Mouse (Mus musculus) C2C12 (cell line): ENCODE results near the gene Arl13b. TPM values are rescaled to one million over a fixed set of nuclear protein-coding genes. Genes with fewer than 3 reads are reported as not detected.

Experiments used
- H3K27me3 ChIP-seq: one replicate; pipeline ENCODE4 v1.6.1; 2011; ENCODE audit not compliant: control insufficient read depth, insufficient read depth, insufficient read length
- H3K36me3 ChIP-seq: one replicate; pipeline ENCODE4 v1.6.1; 2011; ENCODE audit not compliant: control insufficient read depth, insufficient read depth
- H3K4me3 ChIP-seq: one replicate; pipeline ENCODE4 v1.5.1; 2011; ENCODE audit warnings: mild to moderate bottlenecking, control low read depth; ENCODE audit not compliant: poor library complexity, insufficient read depth, severe bottlenecking
- H3K79me2 ChIP-seq: one replicate; pipeline ENCODE4 v1.6.1; 2011; ENCODE audit not compliant: control insufficient read depth, insufficient read depth
- H3K79me3 ChIP-seq: one replicate; pipeline ENCODE4 v1.6.1; 2011; ENCODE audit warnings: low read depth, control low read depth
- H3ac ChIP-seq: one replicate; pipeline ENCODE3; 2011; ENCODE audit warnings: low read depth; ENCODE audit not compliant: control insufficient read depth, insufficient read length
- CEBPB ChIP-seq: IDR thresholded peaks from one replicate; pipeline ENCODE4 v1.6.1; 2011; ENCODE audit warnings: low read depth, mild to moderate bottlenecking, control low read depth, moderate library complexity
- CTCF ChIP-seq: IDR thresholded peaks from one replicate; pipeline ENCODE4 v1.5.1; 2011; ENCODE audit not compliant: control insufficient read depth, insufficient read depth, insufficient read length
- FOSL1 ChIP-seq: IDR thresholded peaks from one replicate; pipeline ENCODE4 v1.8.0; 2011; ENCODE audit warnings: mild to moderate bottlenecking, low read length; ENCODE audit not compliant: poor library complexity, insufficient read depth, severe bottlenecking
- MAX ChIP-seq: IDR thresholded peaks from one replicate; pipeline ENCODE4 v1.6.1; 2011; ENCODE audit warnings: mild to moderate bottlenecking, control low read depth
- MYOD1 ChIP-seq: IDR thresholded peaks from one replicate; pipeline ENCODE4 v1.6.1; 2011; ENCODE audit warnings: low read depth; ENCODE audit not compliant: control insufficient read depth, insufficient read length
- MYOG ChIP-seq: IDR thresholded peaks from one replicate; pipeline ENCODE4 v1.6.1; 2011; ENCODE audit not compliant: control insufficient read depth, insufficient read length; ENCODE audit errors: extremely low read depth
- USF1 ChIP-seq: IDR thresholded peaks from one replicate; pipeline ENCODE4 v1.6.1; 2011; ENCODE audit warnings: low read depth, mild to moderate bottlenecking, control low read depth, moderate library complexity
- polyA plus RNA-seq: library from polyadenylated mRNA; unstranded; fragments of >200 nt; fragmentation: generic; extraction: Trizol; gene quantifications from one replicate; pipeline ENCODE4 v1.2.1, GENCODE M21; 2012; ENCODE audit warnings: missing spikeins

Gene Arl13b
- polyA plus RNA-seq, 1 experiment: 4.4 TPM

GRCm38 (mm10) chr16:62786621-62787331, 60.1 kb downstream of the Arl13b start, which contains the start of gene Nsun3:
Gene Nsun3, minus strand, starts transcription at chr16:62786818.
- H3K79me2 ChIP-seq: peaks cover 20% of the 10 kb centered on the region
- H3K4me3 ChIP-seq: peak within 1 kb of the TSS; percentile 69
- H3K36me3 ChIP-seq: peaks cover 17% of the 10 kb centered on the region
- H3ac ChIP-seq: peak within 1 kb of the TSS; percentile 90
- peaks cover 8% of the 10 kb centered on the region for H3K79me3 ChIP-seq
- TF ChIP-seq FOSL1 (no peak), CTCF (no peak), USF1 (no peak), CEBPB (no peak), MYOG (no peak), MAX (peak; percentile 30), MYOD1 (no peak)
- no peaks in the 10 kb centered on the region for H3K27me3 ChIP-seq

DNA sequence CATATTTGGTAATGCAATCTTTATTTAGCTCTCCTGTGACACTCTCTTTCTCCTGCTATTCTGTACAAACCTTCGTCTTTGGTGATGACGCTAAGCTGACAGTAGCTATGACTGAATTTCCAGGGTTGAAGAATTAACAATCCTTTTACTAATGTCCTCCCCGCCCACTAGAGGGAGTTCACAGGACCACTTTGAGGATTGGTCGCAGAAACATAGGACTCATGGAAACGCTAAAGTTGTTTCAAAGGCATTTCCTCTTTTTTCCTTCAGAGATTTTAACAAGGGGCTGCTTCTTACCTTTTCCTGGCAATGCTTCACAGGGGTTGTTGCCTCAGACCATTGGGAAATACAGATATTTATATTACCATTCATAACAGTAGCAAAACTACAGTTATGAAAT, 64.6 kb downstream of the Arl13b start:
- Histone ChIP-seq H3K4me3 (no peak overlapping the region), H3K79me3 (peaks cover 8% of the 10 kb centered on the region), H3K79me2 (peaks cover 20% of the 10 kb centered on the region), H3K27me3 (no peaks in the 10 kb centered on the region), H3K36me3 (peaks cover 17% of the 10 kb centered on the region), H3ac (no peak overlapping the region)
- no peak for TF ChIP-seq CEBPB
- TF ChIP-seq MAX: no peak
- TF ChIP-seq MYOD1: no peak
- TF ChIP-seq FOSL1: no peak
- no peak for TF ChIP-seq CTCF
- no peak for TF ChIP-seq USF1

DNA sequence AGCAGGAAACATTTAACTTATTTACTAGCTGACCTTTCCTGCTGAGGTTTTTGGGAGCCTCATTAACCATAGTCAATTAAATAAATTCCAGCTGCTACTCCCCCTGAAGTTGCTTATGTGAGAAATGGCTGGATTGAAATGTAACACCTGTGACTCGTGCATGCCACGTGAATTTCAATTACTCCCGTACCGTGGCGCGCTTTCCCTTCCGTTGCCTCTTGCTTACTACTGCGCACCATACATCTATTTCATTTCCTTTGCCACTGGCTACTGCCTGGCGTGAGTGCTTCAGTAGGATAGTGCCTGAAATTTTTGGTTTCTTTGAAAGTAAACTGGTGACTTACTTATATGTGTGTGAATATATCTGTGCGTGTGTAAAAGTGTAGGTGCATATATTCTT, 68.6 kb downstream of the Arl13b start:
- Histone ChIP-seq H3ac (no peak overlapping the region), H3K79me3 (no peaks in the 10 kb centered on the region), H3K79me2 (no peaks in the 10 kb centered on the region), H3K36me3 (peaks cover 13% of the 10 kb centered on the region), H3K27me3 (no peaks in the 10 kb centered on the region), H3K4me3 (no peak overlapping the region)
- no peak for TF ChIP-seq MYOG
- TF ChIP-seq MAX: no peak
- TF ChIP-seq CTCF: no peak
- no peak for TF ChIP-seq USF1
- TF ChIP-seq MYOD1: no peak
- TF ChIP-seq FOSL1: no peak
- TF ChIP-seq CEBPB: no peak

- Histone ChIP-seq H3ac (no peak overlapping the region), H3K36me3 (no peaks in the 10 kb centered on the region), H3K4me3 (no peak overlapping the region), H3K27me3 (no peaks in the 10 kb centered on the region), H3K79me2 (no peaks in the 10 kb centered on the region), H3K79me3 (no peaks in the 10 kb centered on the region)
- no peak for TF ChIP-seq MAX
- TF ChIP-seq CTCF: no peak
- no peak for TF ChIP-seq MYOG
- no peak for TF ChIP-seq FOSL1
- no peak for TF ChIP-seq MYOD1
- no peak for TF ChIP-seq CEBPB
- TF ChIP-seq USF1: no peak
Measured at GRCm38 (mm10) chr16:62776034-62776433, 70.8 kb downstream of the Arl13b start.

DNA sequence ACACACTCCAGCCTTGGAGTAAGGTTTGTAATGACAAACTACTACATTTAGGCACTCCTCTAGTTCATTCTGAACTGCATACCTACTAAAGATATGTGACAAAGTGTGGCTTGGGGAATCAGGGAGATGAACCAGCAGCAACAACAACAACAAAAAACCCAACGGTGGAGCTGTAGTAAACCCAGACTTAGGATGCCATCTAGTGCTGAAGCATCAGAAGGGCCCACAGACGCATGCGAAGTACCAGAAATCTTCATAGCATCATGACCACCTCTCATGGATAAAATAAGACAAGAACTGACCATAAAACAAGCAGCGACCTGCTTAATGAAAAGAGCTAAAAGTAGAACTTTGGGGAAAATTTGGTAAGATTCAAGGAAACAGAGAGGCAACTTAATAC, 73.4 kb downstream of the Arl13b start:
- Histone ChIP-seq H3K79me3 (no peaks in the 10 kb centered on the region), H3K4me3 (no peak overlapping the region), H3K36me3 (no peaks in the 10 kb centered on the region), H3K27me3 (no peaks in the 10 kb centered on the region), H3K79me2 (no peaks in the 10 kb centered on the region), H3ac (no peak overlapping the region)
- TF ChIP-seq MYOG: no peak
- TF ChIP-seq CTCF: no peak
- TF ChIP-seq CEBPB: no peak
- no peak for TF ChIP-seq MYOD1
- no peak for TF ChIP-seq MAX
- no peak for TF ChIP-seq USF1
- no peak for TF ChIP-seq FOSL1
